Mouse (Mus musculus): ENCODE data around the gene Frmd4b. TPM values are rescaled to one million over a fixed set of nuclear protein-coding genes. Genes with fewer than 3 reads are reported as not detected.

Frmd4b gene
- polyA plus RNA-seq, 1 experiment = 14.3 TPM

- H3K27me3 ChIP-seq (ENCODE audit: control insufficient read depth, insufficient read depth, low read length) = no peaks in the 10 kb centered on the region
- H3K4me1 ChIP-seq (ENCODE audit: control insufficient read depth, insufficient read depth, insufficient read length) = peaks cover 2% of the 10 kb centered on the region; the same call in 1 of the 2 replicates
- 83% methylated on average over 1 of the region's 1 CpGs for WGBS
- H3K36me3 ChIP-seq (ENCODE audit: control insufficient read depth, insufficient read depth, low read length) = no peaks in the 10 kb centered on the region
- H3K27ac ChIP-seq (ENCODE audit: insufficient read depth, low read length) = no peak overlapping the region
- DNase-seq (ENCODE audit: low read depth in 1 of 2, low spot score in 2 of 2) = no peak
- no peak overlapping the region for H3K4me3 ChIP-seq (ENCODE audit: extremely low read depth, insufficient read depth, insufficient read length)
- TF ChIP-seq CTCF (IDR thresholded peaks at IDR 0.05; ENCODE audit: extremely low read depth, insufficient read depth, insufficient read length, insufficient replicate concordance) (no peak), POLR2A (IDR thresholded peaks at IDR 0.05; ENCODE audit: low read depth, low read length) (no peak)
These were observed 300.6 kb downstream of the Frmd4b start for GRCm38 (mm10) chr6:97316716-97317115.

DNA sequence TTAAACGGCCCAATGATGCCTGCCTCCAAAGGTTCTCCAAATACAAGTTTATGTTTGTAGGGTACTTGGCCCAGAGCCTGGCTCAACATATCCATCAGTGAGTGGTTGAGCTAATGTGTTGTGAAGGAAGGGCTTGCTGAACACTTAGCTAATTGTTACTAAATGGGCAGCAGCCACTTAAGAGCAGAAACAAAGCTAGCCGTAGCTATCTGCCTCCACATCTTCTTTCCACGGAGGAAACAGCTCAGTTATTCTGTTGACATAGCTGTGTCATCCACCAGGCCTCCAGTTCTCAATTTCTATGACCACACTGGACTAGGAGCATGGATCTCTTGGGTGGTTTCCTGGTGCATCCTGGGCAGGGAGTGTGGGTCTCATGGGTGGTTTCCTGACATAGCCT is 302.0 kb downstream of the Frmd4b start:
- Histone ChIP-seq H3K4me1 (ENCODE audit: control insufficient read depth, insufficient read depth, insufficient read length) (peaks cover 2% of the 10 kb centered on the region; the same call in 1 of the 2 replicates), H3K4me3 (ENCODE audit: extremely low read depth, insufficient read depth, insufficient read length) (no peak overlapping the region), H3K36me3 (ENCODE audit: control insufficient read depth, insufficient read depth, low read length) (no peaks in the 10 kb centered on the region), H3K27ac (ENCODE audit: insufficient read depth, low read length) (no peak overlapping the region), H3K27me3 (ENCODE audit: control insufficient read depth, insufficient read depth, low read length) (no peaks in the 10 kb centered on the region)
- DNase-seq (ENCODE audit: low read depth in 1 of 2, low spot score in 2 of 2) = no peak
- TF ChIP-seq POLR2A (IDR thresholded peaks at IDR 0.05; ENCODE audit: low read depth, low read length) (no peak), CTCF (IDR thresholded peaks at IDR 0.05; ENCODE audit: extremely low read depth, insufficient read depth, insufficient read length, insufficient replicate concordance) (no peak)
- WGBS = 74% methylated on average over 3 of the region's 3 CpGs

DNA sequence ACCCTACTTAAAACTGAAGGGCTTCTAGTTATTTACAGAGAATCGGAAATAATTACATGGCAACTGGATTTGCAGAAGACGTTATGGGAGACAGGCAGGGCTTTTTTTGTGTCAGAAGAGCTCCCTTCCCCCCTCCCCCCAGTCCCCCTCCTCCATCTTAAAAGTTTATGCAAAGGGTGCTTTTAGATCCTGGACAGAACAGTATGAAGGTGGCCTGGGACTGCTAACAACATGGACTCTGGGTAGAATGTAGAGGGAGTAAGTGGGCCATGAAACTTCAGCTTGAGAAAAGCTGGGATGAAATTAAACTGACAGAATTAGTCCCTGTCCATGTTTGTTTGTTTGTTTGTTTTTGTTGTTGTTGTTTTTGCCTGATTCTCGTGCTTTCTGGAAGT is 304.8 kb downstream of the Frmd4b start:
- no peak for DNase-seq (ENCODE audit: low read depth in 1 of 2, low spot score in 2 of 2)
- no peak overlapping the region for H3K27ac ChIP-seq (ENCODE audit: insufficient read depth, low read length)
- peaks cover 2% of the 10 kb centered on the region; the same call in 1 of the 2 replicates for H3K4me1 ChIP-seq (ENCODE audit: control insufficient read depth, insufficient read depth, insufficient read length)
- no peaks in the 10 kb centered on the region for H3K27me3 ChIP-seq (ENCODE audit: control insufficient read depth, insufficient read depth, low read length)
- no peaks in the 10 kb centered on the region for H3K36me3 ChIP-seq (ENCODE audit: control insufficient read depth, insufficient read depth, low read length)
- TF ChIP-seq POLR2A (IDR thresholded peaks at IDR 0.05; ENCODE audit: low read depth, low read length) (no peak), CTCF (IDR thresholded peaks at IDR 0.05; ENCODE audit: extremely low read depth, insufficient read depth, insufficient read length, insufficient replicate concordance) (no peak)
- WGBS = 23% methylated on average over 3 of the region's 3 CpGs
- H3K4me3 ChIP-seq (ENCODE audit: extremely low read depth, insufficient read depth, insufficient read length) = 0 out of 2 replicates have a peak overlapping the region, but pooled peaks have one; percentile 50

GRCm38 (mm10) chr6:97311599-97312544 is 305.5 kb downstream of the Frmd4b start:
- Histone ChIP-seq H3K36me3 (ENCODE audit: control insufficient read depth, insufficient read depth, low read length) (no peaks in the 10 kb centered on the region), H3K4me1 (ENCODE audit: control insufficient read depth, insufficient read depth, insufficient read length) (no peaks in the 10 kb centered on the region), H3K27me3 (ENCODE audit: control insufficient read depth, insufficient read depth, low read length) (no peaks in the 10 kb centered on the region), H3K4me3 (ENCODE audit: extremely low read depth, insufficient read depth, insufficient read length) (peak overlapping the region; percentile 50), H3K27ac (ENCODE audit: insufficient read depth, low read length) (no peak overlapping the region)
- TF ChIP-seq POLR2A (IDR thresholded peaks at IDR 0.05; ENCODE audit: low read depth, low read length) (no peak), CTCF (IDR thresholded peaks at IDR 0.05; ENCODE audit: extremely low read depth, insufficient read depth, insufficient read length, insufficient replicate concordance) (no peak)
- no peak for DNase-seq (ENCODE audit: low read depth in 1 of 2, low spot score in 2 of 2)
- 4% methylated on average over 33 of the region's 33 CpGs for whole genome bisulfite sequencing

GRCm38 (mm10) chr6:97310901-97311331 is 306.4 kb downstream of the Frmd4b start:
- Histone ChIP-seq H3K27me3 (ENCODE audit: control insufficient read depth, insufficient read depth, low read length) (no peaks in the 10 kb centered on the region), H3K36me3 (ENCODE audit: control insufficient read depth, insufficient read depth, low read length) (no peaks in the 10 kb centered on the region), H3K4me1 (ENCODE audit: control insufficient read depth, insufficient read depth, insufficient read length) (no peaks in the 10 kb centered on the region), H3K27ac (ENCODE audit: insufficient read depth, low read length) (no peak overlapping the region; the same call in 1 of the 2 replicates), H3K4me3 (ENCODE audit: extremely low read depth, insufficient read depth, insufficient read length) (peak overlapping the region; percentile 50)
- DNase-seq (ENCODE audit: low read depth in 1 of 2, low spot score in 2 of 2) = peak in 1 of 2 experiments; percentile 37
- TF ChIP-seq CTCF (IDR thresholded peaks at IDR 0.05; ENCODE audit: extremely low read depth, insufficient read depth, insufficient read length, insufficient replicate concordance) = no peak
- WGBS = 20% methylated on average over 7 of the region's 7 CpGs

DNA sequence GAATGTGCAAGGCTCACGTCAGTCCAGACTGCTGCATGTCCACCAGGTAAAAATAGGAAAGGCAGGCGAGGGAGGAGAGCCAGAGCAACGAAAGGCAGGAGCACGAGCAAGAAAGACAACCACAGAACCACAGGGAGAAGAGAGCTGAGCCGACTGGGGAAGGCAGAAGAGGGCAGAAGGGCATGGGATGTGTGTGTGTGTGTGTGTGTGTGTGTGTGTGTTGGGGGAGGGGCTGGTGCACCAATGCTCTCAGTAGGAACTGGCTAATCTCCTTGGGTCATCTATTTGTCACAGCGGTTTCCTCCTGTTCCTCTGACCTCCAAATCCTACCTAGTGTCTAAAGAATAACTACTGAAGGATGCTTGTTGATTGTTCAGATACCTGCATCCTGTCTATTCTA is 308.2 kb downstream of the Frmd4b start:
- Histone ChIP-seq H3K27ac (ENCODE audit: insufficient read depth, low read length) (no peak overlapping the region), H3K27me3 (ENCODE audit: control insufficient read depth, insufficient read depth, low read length) (no peaks in the 10 kb centered on the region), H3K4me1 (ENCODE audit: control insufficient read depth, insufficient read depth, insufficient read length) (no peaks in the 10 kb centered on the region), H3K4me3 (ENCODE audit: extremely low read depth, insufficient read depth, insufficient read length) (no peak overlapping the region), H3K36me3 (ENCODE audit: control insufficient read depth, insufficient read depth, low read length) (no peaks in the 10 kb centered on the region)
- 55% methylated on average over 6 of the region's 6 CpGs for WGBS
- DNase-seq (ENCODE audit: low read depth in 1 of 2, low spot score in 2 of 2) = no peak
- no peak for TF ChIP-seq POLR2A (IDR thresholded peaks at IDR 0.05; ENCODE audit: low read depth, low read length)
- TF ChIP-seq CTCF (IDR thresholded peaks at IDR 0.05; ENCODE audit: extremely low read depth, insufficient read depth, insufficient read length, insufficient replicate concordance) = no peak

- Histone ChIP-seq H3K27me3 (ENCODE audit: control insufficient read depth, insufficient read depth, low read length) (no peaks in the 10 kb centered on the region), H3K4me1 (ENCODE audit: control insufficient read depth, insufficient read depth, insufficient read length) (no peaks in the 10 kb centered on the region), H3K27ac (ENCODE audit: insufficient read depth, low read length) (no peak overlapping the region), H3K4me3 (ENCODE audit: extremely low read depth, insufficient read depth, insufficient read length) (no peak overlapping the region), H3K36me3 (ENCODE audit: control insufficient read depth, insufficient read depth, low read length) (no peaks in the 10 kb centered on the region)
- WGBS = 88% methylated on average over 6 of the region's 6 CpGs
- TF ChIP-seq POLR2A (IDR thresholded peaks at IDR 0.05; ENCODE audit: low read depth, low read length) (no peak), CTCF (IDR thresholded peaks at IDR 0.05; ENCODE audit: extremely low read depth, insufficient read depth, insufficient read length, insufficient replicate concordance) (no peak)
- DNase-seq (ENCODE audit: low read depth in 1 of 2, low spot score in 2 of 2) = no peak
These were observed 308.8 kb downstream of the Frmd4b start for GRCm38 (mm10) chr6:97308562-97308961.
